Mouse (Mus musculus): ENCODE results near the gene Klrg1.

GRCm38 (mm10) chr6:122310187-122310820 is 27.6 kb upstream of the Klrg1 start:
- TF ChIP-seq CTCF (IDR thresholded peaks at IDR 0.05) = no peak
- TF ChIP-seq EP300 (IDR thresholded peaks at IDR 0.05) = no peak

Data from lung, postnatal 0 days (tissue).